Mouse (Mus musculus): Measurements from ENCODE around the gene Hook2. TPM values are rescaled to one million over a fixed set of nuclear protein-coding genes. Genes with fewer than 3 reads are reported as not detected.

Gene Hook2
- total and polyA plus RNA-seq, 2 experiments from 2014 or later: 21.4 to 40.1 TPM

- ATAC-seq (ENCODE audit: low FRiP score) (peak; percentile 83), DNase-seq (ENCODE audit: low spot score) (peak; percentile 88)
- Histone ChIP-seq H3K4me3 (ENCODE audit: low read depth, low read length) (peak within 1 kb of the TSS; percentile 74), H3K9me3 (ENCODE audit: low read length) (no peaks in the 10 kb centered on the region), H3K27me3 (ENCODE audit: insufficient read depth, low read length) (no peaks in the 10 kb centered on the region), H3K9ac (replicated peaks; ENCODE audit: low read length, poor library complexity, severe bottlenecking) (peak within 1 kb of the TSS; percentile 77), H3K4me2 (ENCODE audit: low read depth, low read length, poor library complexity, severe bottlenecking) (peak within 1 kb of the TSS; percentile 86), H3K4me1 (ENCODE audit: insufficient read depth, low read length) (peaks cover 13% of the 10 kb centered on the region; the same call in 1 of the 2 replicates), H3K27ac (ENCODE audit: low read depth, low read length) (peak within 1 kb of the TSS; percentile 91), H3K36me3 (ENCODE audit: insufficient read depth, low read length) (peaks cover 20% of the 10 kb centered on the region)
- under 1% methylated on average over 54 of the region's 56 CpGs for WGBS
- no peak for TF ChIP-seq CTCF (IDR thresholded peaks at IDR 0.05)
These were observed 20.9 kb upstream of the Hook2 start, which contains the start of the genes Gm49661, Prdx2 and Rnaseh2a for GRCm38 (mm10) chr8:84969241-84970134. Gene Gm49661, minus strand, starts transcription at chr8:84969433. Gene Prdx2, plus strand, starts transcription at chr8:84969587. Gene Rnaseh2a, minus strand, starts transcription at chr8:84969767.

DNA sequence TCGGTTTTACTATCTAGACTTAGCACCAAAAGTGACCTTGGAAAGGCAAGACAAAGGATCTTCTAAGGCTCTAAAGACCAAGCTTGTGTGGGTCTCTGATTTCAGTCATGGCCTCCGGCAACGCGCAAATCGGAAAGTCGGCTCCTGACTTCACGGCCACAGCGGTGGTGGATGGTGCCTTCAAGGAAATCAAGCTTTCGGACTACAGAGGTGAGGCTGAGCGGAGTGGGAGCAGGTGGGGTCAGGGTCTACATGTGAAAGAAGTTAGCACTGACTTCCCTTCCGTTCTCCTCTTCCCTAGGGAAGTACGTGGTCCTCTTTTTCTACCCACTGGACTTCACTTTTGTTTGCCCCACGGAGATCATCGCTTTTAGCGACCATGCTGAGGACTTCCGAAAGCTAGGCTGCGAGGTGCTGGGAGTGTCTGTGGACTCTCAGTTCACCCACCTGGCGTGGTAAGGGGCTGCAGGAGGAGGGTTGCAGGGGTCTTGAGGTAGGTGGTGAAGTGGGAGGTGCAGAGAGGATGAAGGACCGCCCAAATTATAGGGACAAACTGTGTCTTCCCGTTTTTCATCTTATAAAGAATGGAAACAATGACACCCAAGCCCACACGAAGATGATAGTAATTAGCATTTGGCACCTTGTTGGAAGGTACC is 20.1 kb upstream of the Hook2 start:
- Histone ChIP-seq H3K4me2 (ENCODE audit: low read depth, low read length, poor library complexity, severe bottlenecking) (peak overlapping the region; percentile 86), H3K4me1 (ENCODE audit: insufficient read depth, low read length) (peaks cover 9% of the 10 kb centered on the region; the same call in 1 of the 2 replicates), H3K27me3 (ENCODE audit: insufficient read depth, low read length) (no peaks in the 10 kb centered on the region), H3K27ac (ENCODE audit: low read depth, low read length) (peak overlapping the region; percentile 91), H3K9ac (replicated peaks; ENCODE audit: low read length, poor library complexity, severe bottlenecking) (peak overlapping the region; percentile 77), H3K36me3 (ENCODE audit: insufficient read depth, low read length) (peaks cover 20% of the 10 kb centered on the region), H3K9me3 (ENCODE audit: low read length) (no peaks in the 10 kb centered on the region), H3K4me3 (ENCODE audit: low read depth, low read length) (peak overlapping the region; percentile 74)
- 5% methylated on average over 21 of the region's 21 CpGs for WGBS
- no peak for DNase-seq (ENCODE audit: low spot score)
- no peak for TF ChIP-seq CTCF (IDR thresholded peaks at IDR 0.05)
- ATAC-seq (ENCODE audit: low FRiP score): no peak

DNA sequence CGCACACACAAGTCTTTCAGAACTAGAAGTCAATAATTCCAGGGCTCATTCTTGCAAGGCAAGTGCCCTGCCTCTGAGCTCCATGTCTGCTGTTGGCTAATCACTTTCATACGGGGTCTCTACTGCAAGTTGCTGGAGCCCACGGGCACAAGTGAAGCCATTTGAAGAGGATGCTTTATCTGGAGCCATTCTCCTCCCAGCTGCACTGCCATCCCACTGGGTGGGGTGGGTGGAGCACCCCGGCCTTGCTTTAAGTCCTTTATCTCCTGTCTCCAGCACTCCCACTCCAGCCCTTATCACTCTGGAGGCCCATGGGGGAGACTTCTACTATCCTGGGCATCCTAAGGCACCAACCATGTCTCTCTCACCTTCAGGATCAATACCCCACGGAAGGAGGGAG is 19.5 kb upstream of the Hook2 start:
- TF ChIP-seq CTCF (IDR thresholded peaks at IDR 0.05): no peak
- ATAC-seq (ENCODE audit: low FRiP score): no peak
- peak overlapping the region; percentile 91 for H3K27ac ChIP-seq (ENCODE audit: low read depth, low read length)
- peak overlapping the region; percentile 86 for H3K4me2 ChIP-seq (ENCODE audit: low read depth, low read length, poor library complexity, severe bottlenecking)
- no peak for DNase-seq (ENCODE audit: low spot score)
- no peaks in the 10 kb centered on the region for H3K9me3 ChIP-seq (ENCODE audit: low read length)
- H3K27me3 ChIP-seq (ENCODE audit: insufficient read depth, low read length): no peaks in the 10 kb centered on the region
- peaks cover 20% of the 10 kb centered on the region for H3K36me3 ChIP-seq (ENCODE audit: insufficient read depth, low read length)
- peaks cover 7% of the 10 kb centered on the region; the same call in 1 of the 2 replicates for H3K4me1 ChIP-seq (ENCODE audit: insufficient read depth, low read length)
- H3K9ac ChIP-seq (replicated peaks; ENCODE audit: low read length, poor library complexity, severe bottlenecking): peak overlapping the region; percentile 77; the same call in 1 of the 2 replicates
- WGBS: 51% methylated on average over 5 of the region's 5 CpGs
- H3K4me3 ChIP-seq (ENCODE audit: low read depth, low read length): peak overlapping the region; percentile 74

DNA sequence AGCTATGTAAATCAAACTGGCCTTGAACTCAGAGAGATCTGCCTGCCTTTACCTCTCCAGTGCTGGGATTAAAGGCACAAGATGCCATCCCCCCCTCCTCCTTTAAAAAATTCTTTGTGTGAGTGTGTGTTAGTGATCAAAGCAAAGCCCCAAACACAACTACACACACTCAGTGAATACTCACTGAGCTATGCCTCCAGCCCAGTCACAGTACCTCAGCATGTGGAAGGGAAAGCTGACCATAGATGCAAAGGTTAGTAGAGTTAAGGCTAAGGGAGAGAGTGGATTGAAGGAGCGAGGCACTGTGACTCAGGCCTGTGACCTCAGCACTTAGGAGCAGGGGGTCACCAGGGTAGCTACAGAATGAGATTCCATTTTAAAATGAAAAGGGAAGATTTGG is 17.3 kb upstream of the Hook2 start:
- Histone ChIP-seq H3K9me3 (ENCODE audit: low read length) (no peaks in the 10 kb centered on the region), H3K27ac (ENCODE audit: low read depth, low read length) (no peak overlapping the region), H3K4me1 (ENCODE audit: insufficient read depth, low read length) (peaks cover 16% of the 10 kb centered on the region; the same call in 1 of the 2 replicates), H3K4me2 (ENCODE audit: low read depth, low read length, poor library complexity, severe bottlenecking) (no peak overlapping the region), H3K27me3 (ENCODE audit: insufficient read depth, low read length) (no peaks in the 10 kb centered on the region), H3K4me3 (ENCODE audit: low read depth, low read length) (no peak overlapping the region), H3K9ac (replicated peaks; ENCODE audit: low read length, poor library complexity, severe bottlenecking) (no peak overlapping the region), H3K36me3 (ENCODE audit: insufficient read depth, low read length) (peaks cover 20% of the 10 kb centered on the region)
- DNase-seq (ENCODE audit: low spot score) (no peak), ATAC-seq (ENCODE audit: low FRiP score) (no peak)
- TF ChIP-seq CTCF (IDR thresholded peaks at IDR 0.05): no peak
- WGBS: 79% methylated on average over 1 of the region's 1 CpGs

DNA sequence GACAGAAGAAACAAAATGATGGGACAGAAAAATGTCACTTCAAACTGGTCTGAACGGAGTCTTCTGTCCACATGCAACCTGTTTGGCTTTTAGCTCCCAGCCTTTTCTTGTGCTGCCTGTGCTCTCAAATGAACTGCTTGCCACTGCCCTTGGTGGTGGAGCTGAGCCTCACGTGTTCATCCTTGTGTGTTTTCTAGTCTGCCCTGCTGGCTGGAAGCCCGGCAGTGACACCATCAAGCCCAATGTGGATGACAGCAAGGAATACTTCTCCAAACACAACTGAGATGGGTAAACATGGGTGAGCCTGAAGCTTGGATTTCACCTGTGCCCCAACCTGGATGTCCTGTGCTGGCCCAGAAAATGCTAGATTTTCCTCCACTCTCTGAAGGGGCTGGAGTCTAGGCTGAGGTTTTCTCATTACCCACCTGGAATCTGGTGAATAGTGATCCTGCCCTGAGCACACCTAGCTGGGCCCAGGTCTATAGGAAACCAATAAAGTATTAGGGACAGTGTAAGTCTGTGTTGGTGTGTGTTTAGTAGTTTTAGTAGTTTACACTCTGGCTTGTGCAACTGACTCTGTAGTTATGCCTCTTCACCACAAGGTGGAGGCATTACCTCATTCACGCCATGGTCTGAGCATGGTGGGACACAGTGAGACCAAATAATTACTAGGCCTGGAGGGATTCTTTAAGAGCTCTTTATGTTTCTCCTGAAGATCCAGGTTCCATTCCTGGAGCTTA is 16.4 kb upstream of the Hook2 start:
- peak; percentile 82 for DNase-seq (ENCODE audit: low spot score)
- no peak overlapping the region for H3K27ac ChIP-seq (ENCODE audit: low read depth, low read length)
- H3K27me3 ChIP-seq (ENCODE audit: insufficient read depth, low read length): no peaks in the 10 kb centered on the region
- no peak overlapping the region for H3K4me3 ChIP-seq (ENCODE audit: low read depth, low read length)
- H3K36me3 ChIP-seq (ENCODE audit: insufficient read depth, low read length): peaks cover 20% of the 10 kb centered on the region
- H3K4me1 ChIP-seq (ENCODE audit: insufficient read depth, low read length): peaks cover 20% of the 10 kb centered on the region
- no peaks in the 10 kb centered on the region for H3K9me3 ChIP-seq (ENCODE audit: low read length)
- WGBS: 56% methylated on average over 4 of the region's 4 CpGs
- peak; percentile 92 for TF ChIP-seq CTCF (IDR thresholded peaks at IDR 0.05)
- H3K9ac ChIP-seq (replicated peaks; ENCODE audit: low read length, poor library complexity, severe bottlenecking): no peak overlapping the region
- no peak for ATAC-seq (ENCODE audit: low FRiP score)
- no peak overlapping the region for H3K4me2 ChIP-seq (ENCODE audit: low read depth, low read length, poor library complexity, severe bottlenecking)

Data from midbrain, postnatal 0 days (tissue).